Mouse (Mus musculus): ENCODE results near the gene Mapk10. TPM values are rescaled to one million over a fixed set of nuclear protein-coding genes. Genes with fewer than 3 reads are reported as not detected.

The Mapk10 gene
- polyA plus RNA-seq, 1 experiment, result 0.58 TPM

DNA sequence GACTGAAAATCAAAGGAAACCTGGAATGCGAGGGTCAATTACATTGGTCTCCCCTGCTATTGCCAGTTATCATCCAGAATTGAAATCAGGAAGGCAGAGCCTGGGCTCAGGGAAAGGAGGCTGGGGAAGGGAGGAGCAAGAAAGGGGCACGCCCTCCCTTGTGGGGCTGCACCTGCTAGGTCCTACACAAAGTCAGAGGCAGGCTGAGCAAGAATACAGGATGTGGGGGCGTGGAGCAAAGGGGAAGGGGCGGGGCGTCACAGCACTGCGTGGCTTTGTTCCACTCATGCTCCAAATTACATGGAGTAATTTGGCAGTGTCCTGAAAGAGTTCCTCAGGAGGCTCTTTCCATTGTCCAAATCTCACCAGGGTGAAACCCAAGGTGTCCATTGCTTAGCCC lies 234.0 kb downstream of the Mapk10 start:
- no peak overlapping the region for H3K4me3 ChIP-seq (ENCODE audit: control insufficient read depth, insufficient read depth, low read length)
- H3K27ac ChIP-seq (ENCODE audit: control insufficient read depth, insufficient read depth, low read length), result no peak overlapping the region
- DNase-seq, result peak; percentile 1
- WGBS, result 65% methylated on average over 6 of the region's 6 CpGs
- no peaks in the 10 kb centered on the region for H3K4me1 ChIP-seq (replicated peaks; ENCODE audit: control insufficient read depth, insufficient read depth, low read length)
- H3K36me3 ChIP-seq (ENCODE audit: control insufficient read depth, insufficient read depth, low read length), result no peaks in the 10 kb centered on the region
- no peaks in the 10 kb centered on the region for H3K27me3 ChIP-seq (ENCODE audit: control insufficient read depth, insufficient read depth, low read length)
- TF ChIP-seq CTCF (IDR thresholded peaks at IDR 0.05; ENCODE audit: borderline replicate concordance, control insufficient read depth, extremely low read depth, insufficient read depth, low read length, poor library complexity) (no peak), POLR2A (IDR thresholded peaks at IDR 0.05; ENCODE audit: control insufficient read depth, extremely low read depth, insufficient read depth, low read length, poor library complexity) (no peak)

DNA sequence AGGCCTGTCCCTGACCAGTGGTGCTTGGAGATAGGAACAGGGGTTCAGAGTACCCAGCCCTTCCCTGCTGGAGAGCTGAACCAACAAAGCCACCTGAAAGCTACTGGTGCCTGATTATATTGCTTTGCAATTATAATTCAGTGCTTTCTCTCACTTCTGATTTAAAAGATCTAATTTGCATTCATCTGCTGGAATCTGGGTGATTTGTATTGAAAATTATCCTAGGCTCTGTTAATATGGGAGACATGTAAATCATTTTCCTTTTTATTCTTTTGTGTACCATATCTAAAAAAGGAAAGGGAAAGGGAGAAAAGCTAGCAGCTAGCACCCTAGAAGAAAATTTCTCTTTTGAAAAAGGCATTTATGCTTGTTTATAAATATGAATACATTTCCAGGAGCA lies 234.6 kb downstream of the Mapk10 start:
- no peak for TF ChIP-seq POLR2A (IDR thresholded peaks at IDR 0.05; ENCODE audit: control insufficient read depth, extremely low read depth, insufficient read depth, low read length, poor library complexity)
- TF ChIP-seq CTCF (IDR thresholded peaks at IDR 0.05; ENCODE audit: borderline replicate concordance, control insufficient read depth, extremely low read depth, insufficient read depth, low read length, poor library complexity), result no peak
- Histone ChIP-seq H3K4me1 (replicated peaks; ENCODE audit: control insufficient read depth, insufficient read depth, low read length) (no peaks in the 10 kb centered on the region), H3K36me3 (ENCODE audit: control insufficient read depth, insufficient read depth, low read length) (no peaks in the 10 kb centered on the region), H3K27ac (ENCODE audit: control insufficient read depth, insufficient read depth, low read length) (no peak overlapping the region), H3K4me3 (ENCODE audit: control insufficient read depth, insufficient read depth, low read length) (no peak overlapping the region), H3K27me3 (ENCODE audit: control insufficient read depth, insufficient read depth, low read length) (no peaks in the 10 kb centered on the region)
- DNase-seq, result no peak

DNA sequence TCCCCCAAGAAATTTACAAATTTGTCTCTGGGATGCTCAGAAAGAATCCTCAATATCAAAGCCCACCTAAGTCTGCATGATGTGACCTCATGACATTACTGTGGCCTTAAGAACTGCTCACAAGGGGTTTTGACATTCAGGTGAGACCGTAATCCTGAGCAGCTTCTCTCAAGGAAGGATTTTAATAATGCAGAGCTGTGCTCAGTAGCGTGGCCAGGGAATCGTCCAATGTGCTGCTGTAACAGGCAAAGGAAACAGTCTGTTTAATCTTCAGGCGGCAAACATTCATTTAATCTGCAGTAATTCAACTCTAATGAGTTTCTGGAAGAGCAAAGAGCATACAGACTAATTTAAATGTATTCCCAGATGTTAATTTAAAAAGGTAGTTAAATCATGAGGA lies 236.7 kb downstream of the Mapk10 start:
- Histone ChIP-seq H3K4me3 (ENCODE audit: control insufficient read depth, insufficient read depth, low read length) (no peak overlapping the region), H3K36me3 (ENCODE audit: control insufficient read depth, insufficient read depth, low read length) (no peaks in the 10 kb centered on the region), H3K27ac (ENCODE audit: control insufficient read depth, insufficient read depth, low read length) (no peak overlapping the region), H3K4me1 (replicated peaks; ENCODE audit: control insufficient read depth, insufficient read depth, low read length) (no peaks in the 10 kb centered on the region), H3K27me3 (ENCODE audit: control insufficient read depth, insufficient read depth, low read length) (no peaks in the 10 kb centered on the region)
- TF ChIP-seq POLR2A (IDR thresholded peaks at IDR 0.05; ENCODE audit: control insufficient read depth, extremely low read depth, insufficient read depth, low read length, poor library complexity), result no peak
- no peak for TF ChIP-seq CTCF (IDR thresholded peaks at IDR 0.05; ENCODE audit: borderline replicate concordance, control insufficient read depth, extremely low read depth, insufficient read depth, low read length, poor library complexity)
- DNase-seq, result no peak
- WGBS, result 94% methylated on average over 4 of the region's 4 CpGs

DNA sequence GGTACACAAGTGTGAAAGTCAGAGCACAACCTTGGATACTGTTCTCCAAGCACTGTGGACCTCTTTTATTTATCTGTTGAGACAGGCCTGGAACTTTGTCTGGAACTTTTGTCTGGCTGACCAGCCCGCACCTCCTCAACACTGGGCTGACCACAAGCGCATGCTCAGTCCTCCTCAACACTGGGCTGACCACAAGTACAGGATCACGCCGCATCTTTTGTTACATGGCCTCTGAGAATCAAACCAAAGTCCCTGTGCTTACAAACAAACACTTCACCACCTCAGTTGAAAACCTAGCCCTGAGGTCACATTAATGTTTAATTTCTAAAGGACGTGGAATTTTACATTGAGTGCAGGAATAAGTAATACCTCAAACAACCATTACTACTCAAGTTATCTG lies 246.7 kb downstream of the Mapk10 start:
- Histone ChIP-seq H3K4me1 (replicated peaks; ENCODE audit: control insufficient read depth, insufficient read depth, low read length) (no peaks in the 10 kb centered on the region), H3K27me3 (ENCODE audit: control insufficient read depth, insufficient read depth, low read length) (no peaks in the 10 kb centered on the region), H3K4me3 (ENCODE audit: control insufficient read depth, insufficient read depth, low read length) (no peak overlapping the region), H3K27ac (ENCODE audit: control insufficient read depth, insufficient read depth, low read length) (no peak overlapping the region), H3K36me3 (ENCODE audit: control insufficient read depth, insufficient read depth, low read length) (no peaks in the 10 kb centered on the region)
- DNase-seq, result no peak
- no peak for TF ChIP-seq CTCF (IDR thresholded peaks at IDR 0.05; ENCODE audit: borderline replicate concordance, control insufficient read depth, extremely low read depth, insufficient read depth, low read length, poor library complexity)
- no peak for TF ChIP-seq POLR2A (IDR thresholded peaks at IDR 0.05; ENCODE audit: control insufficient read depth, extremely low read depth, insufficient read depth, low read length, poor library complexity)
- 93% methylated on average over 5 of the region's 5 CpGs for WGBS

DNA sequence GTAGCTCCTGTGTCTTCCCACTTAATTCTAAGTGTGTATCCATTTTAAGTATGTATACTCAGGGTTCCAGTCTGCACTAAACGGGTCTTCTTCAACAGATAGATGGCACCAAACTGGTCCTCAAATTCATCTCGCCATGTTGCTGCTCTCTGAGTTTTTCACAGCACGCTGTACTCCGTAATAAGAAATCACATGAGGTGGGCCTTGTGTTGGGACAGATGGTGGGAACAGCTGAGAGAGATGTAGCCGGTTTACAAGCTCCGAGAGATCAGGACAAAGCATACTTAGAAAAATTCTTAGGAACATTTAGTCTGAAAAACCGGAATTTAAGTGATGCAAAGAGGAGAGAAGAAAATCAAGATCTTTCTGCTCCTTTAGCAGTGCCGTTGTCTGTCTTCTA lies 257.7 kb downstream of the Mapk10 start:
- no peak for TF ChIP-seq CTCF (IDR thresholded peaks at IDR 0.05; ENCODE audit: borderline replicate concordance, control insufficient read depth, extremely low read depth, insufficient read depth, low read length, poor library complexity)
- TF ChIP-seq POLR2A (IDR thresholded peaks at IDR 0.05; ENCODE audit: control insufficient read depth, extremely low read depth, insufficient read depth, low read length, poor library complexity), result no peak
- DNase-seq, result no peak
- H3K27ac ChIP-seq (ENCODE audit: control insufficient read depth, insufficient read depth, low read length), result no peak overlapping the region
- H3K4me1 ChIP-seq (replicated peaks; ENCODE audit: control insufficient read depth, insufficient read depth, low read length), result no peaks in the 10 kb centered on the region
- no peaks in the 10 kb centered on the region for H3K27me3 ChIP-seq (ENCODE audit: control insufficient read depth, insufficient read depth, low read length)
- H3K4me3 ChIP-seq (ENCODE audit: control insufficient read depth, insufficient read depth, low read length), result no peak overlapping the region
- no peaks in the 10 kb centered on the region for H3K36me3 ChIP-seq (ENCODE audit: control insufficient read depth, insufficient read depth, low read length)
- WGBS, result 92% methylated on average over 8 of the region's 8 CpGs

DNA sequence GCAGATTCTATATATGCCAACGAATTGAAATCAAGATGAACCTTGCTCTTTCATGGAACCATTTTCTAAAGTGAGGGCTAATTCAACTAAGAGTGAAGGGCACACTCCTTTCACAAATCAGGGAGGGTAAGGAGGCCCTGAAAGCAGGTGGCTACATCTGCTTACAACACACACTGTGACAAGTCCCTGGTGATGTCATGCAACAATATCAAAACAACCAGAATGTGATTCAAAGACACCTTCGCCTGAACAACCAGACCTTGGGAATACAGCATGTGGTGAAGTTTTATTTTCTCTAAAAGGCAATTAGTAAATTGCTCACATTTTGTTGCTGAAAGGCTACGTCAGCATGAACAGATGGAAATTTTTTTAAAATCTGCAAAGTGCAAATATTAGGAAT lies 258.2 kb downstream of the Mapk10 start:
- DNase-seq, result no peak
- Histone ChIP-seq H3K4me1 (replicated peaks; ENCODE audit: control insufficient read depth, insufficient read depth, low read length) (no peaks in the 10 kb centered on the region), H3K4me3 (ENCODE audit: control insufficient read depth, insufficient read depth, low read length) (no peak overlapping the region), H3K27me3 (ENCODE audit: control insufficient read depth, insufficient read depth, low read length) (no peaks in the 10 kb centered on the region), H3K27ac (ENCODE audit: control insufficient read depth, insufficient read depth, low read length) (no peak overlapping the region), H3K36me3 (ENCODE audit: control insufficient read depth, insufficient read depth, low read length) (no peaks in the 10 kb centered on the region)
- TF ChIP-seq POLR2A (IDR thresholded peaks at IDR 0.05; ENCODE audit: control insufficient read depth, extremely low read depth, insufficient read depth, low read length, poor library complexity) (no peak), CTCF (IDR thresholded peaks at IDR 0.05; ENCODE audit: borderline replicate concordance, control insufficient read depth, extremely low read depth, insufficient read depth, low read length, poor library complexity) (no peak)
- WGBS, result 77% methylated on average over 3 of the region's 3 CpGs

DNA sequence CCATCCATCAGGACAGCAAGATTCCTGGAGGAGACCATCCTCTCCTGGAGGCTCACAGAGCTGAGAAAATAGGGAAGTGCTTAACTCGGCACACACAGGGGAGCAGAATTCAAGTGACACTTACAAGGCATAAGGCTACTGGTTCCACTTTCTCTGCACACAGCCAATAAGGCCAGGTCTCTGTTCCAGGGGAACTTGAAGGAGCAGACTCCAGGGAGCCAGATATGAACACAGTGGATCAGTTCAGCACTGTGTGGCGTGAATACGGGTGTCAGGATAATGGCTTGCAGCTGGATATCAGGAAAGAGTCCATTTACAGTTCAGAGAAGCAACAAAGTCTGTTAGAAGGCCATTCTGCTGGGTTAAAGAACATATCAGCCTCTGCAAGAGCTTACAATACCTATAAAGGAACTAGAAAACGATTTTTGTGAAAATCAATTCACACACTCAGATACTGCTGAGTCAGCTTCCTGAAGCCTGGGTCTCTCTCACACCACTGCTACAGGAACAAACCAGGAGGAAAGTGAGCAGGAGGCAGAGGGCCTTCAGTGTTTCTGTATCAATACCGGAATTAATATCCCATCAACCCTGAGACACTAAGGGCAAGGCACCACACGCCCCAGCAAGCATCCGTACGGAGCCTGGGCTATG lies 263.9 kb downstream of the Mapk10 start:
- no peak for DNase-seq
- Histone ChIP-seq H3K27me3 (ENCODE audit: control insufficient read depth, insufficient read depth, low read length) (no peaks in the 10 kb centered on the region), H3K4me3 (ENCODE audit: control insufficient read depth, insufficient read depth, low read length) (no peak overlapping the region), H3K27ac (ENCODE audit: control insufficient read depth, insufficient read depth, low read length) (no peak overlapping the region), H3K36me3 (ENCODE audit: control insufficient read depth, insufficient read depth, low read length) (no peaks in the 10 kb centered on the region), H3K4me1 (replicated peaks; ENCODE audit: control insufficient read depth, insufficient read depth, low read length) (no peaks in the 10 kb centered on the region)
- WGBS, result 80% methylated on average over 8 of the region's 8 CpGs
- no peak for TF ChIP-seq CTCF (IDR thresholded peaks at IDR 0.05; ENCODE audit: borderline replicate concordance, control insufficient read depth, extremely low read depth, insufficient read depth, low read length, poor library complexity)
- TF ChIP-seq POLR2A (IDR thresholded peaks at IDR 0.05; ENCODE audit: control insufficient read depth, extremely low read depth, insufficient read depth, low read length, poor library complexity), result no peak

All from thymus, adult 2 months (tissue).